Mouse (Mus musculus): ENCODE results near the gene Selenof. TPM values are rescaled to one million over a fixed set of nuclear protein-coding genes. Genes with fewer than 3 reads are reported as not detected.

Gene Selenof
- polyA plus RNA-seq (2015; fragmentation: Nextera tagmentation; extraction: Ambion mirVana) = 640 and 675 TPM in 2 replicates

DNA sequence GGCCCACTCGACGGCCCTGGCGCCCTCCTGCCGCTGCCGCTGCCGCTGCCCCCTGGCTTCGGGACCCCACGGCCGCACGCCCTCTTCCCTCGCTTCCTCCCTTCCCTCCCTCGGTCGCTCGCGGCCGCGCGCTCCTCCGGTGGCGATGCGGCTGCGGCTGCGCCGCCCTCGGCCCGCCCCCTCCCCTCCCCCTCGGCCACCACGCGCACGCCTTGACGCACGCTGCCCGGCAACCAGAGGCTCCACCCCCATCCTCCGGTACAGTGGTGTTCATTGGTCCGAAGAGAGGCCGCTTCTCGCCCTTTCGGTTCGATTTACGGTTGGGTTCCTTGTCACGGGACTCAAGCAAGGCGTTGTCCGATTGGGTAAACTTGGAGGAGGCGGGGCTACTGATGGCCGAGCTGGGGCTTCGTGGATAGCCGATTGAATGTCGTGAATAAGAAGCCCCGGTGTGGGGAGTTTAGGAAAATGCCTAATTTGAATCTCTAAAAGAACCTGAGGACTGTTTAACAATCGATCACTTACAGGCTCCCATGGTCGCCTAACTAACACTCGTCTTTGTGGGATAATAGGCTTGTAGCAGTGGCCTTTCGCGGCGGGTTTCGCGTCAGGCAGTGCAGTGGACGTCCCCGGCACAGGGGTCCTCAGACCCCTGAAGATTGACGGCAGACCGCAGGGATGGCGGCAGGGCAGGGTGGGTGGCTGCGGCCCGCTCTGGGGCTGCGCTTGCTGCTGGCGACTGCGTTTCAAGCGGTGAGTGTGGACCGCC, at the start of gene Selenof, which contains the start of gene Hs2st1:
TSS of gene Selenof (plus strand) at position 258 of the 769 bp plus-strand sequence.
TSS of gene Hs2st1 (minus strand) at position 135 of the 769 bp plus-strand sequence.
- Histone ChIP-seq H3K36me3 (no peaks in the 10 kb centered on the region), H3K4me2 (peak within 1 kb of the TSS; percentile 90), H3K27ac (peak within 1 kb of the TSS; percentile 92), H3K4me3 (replicated peaks) (peak within 1 kb of the TSS; percentile 93), H3K4me1 (peaks cover 11% of the 10 kb centered on the region; the same call in 1 of the 2 replicates), H3K9me3 (no peaks in the 10 kb centered on the region), H3K9ac (peak within 1 kb of the TSS; percentile 93), H3K27me3 (replicated peaks) (no peaks in the 10 kb centered on the region)
- 0% methylated on average over 59 of the region's 69 CpGs for WGBS
- peak; percentile 98 for ATAC-seq (ENCODE audit: insufficient read depth, low FRiP score, low read depth)

DNA sequence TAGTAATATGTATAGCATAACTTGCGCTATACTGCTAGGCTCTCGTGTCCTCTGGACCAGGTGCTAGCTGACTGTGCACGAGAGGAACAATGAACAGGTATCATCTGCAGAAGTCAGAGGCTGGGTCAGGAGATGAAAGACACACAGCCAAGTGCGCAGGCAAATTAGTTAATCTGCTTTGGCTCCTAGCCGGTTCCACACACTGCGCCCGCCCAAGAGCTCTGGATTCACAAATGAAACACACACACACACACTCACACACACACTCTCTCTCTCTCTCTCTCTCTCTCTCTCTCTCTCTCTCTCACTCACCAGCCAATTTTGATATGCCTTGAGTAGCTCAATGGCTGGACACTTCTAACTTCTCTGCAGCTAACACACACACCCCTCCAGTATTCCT, 42.2 kb upstream of the Selenof start:
- Histone ChIP-seq H3K9ac (no peak overlapping the region), H3K36me3 (no peaks in the 10 kb centered on the region), H3K27ac (no peak overlapping the region), H3K9me3 (no peaks in the 10 kb centered on the region), H3K4me1 (no peaks in the 10 kb centered on the region; the same call in 1 of the 2 replicates), H3K27me3 (replicated peaks) (no peaks in the 10 kb centered on the region), H3K4me3 (replicated peaks) (no peak overlapping the region), H3K4me2 (no peak overlapping the region)
- 91% methylated on average over 7 of the region's 7 CpGs for WGBS
- no peak; the same call in 1 of the 2 replicates for ATAC-seq (ENCODE audit: insufficient read depth, low FRiP score, low read depth)

DNA sequence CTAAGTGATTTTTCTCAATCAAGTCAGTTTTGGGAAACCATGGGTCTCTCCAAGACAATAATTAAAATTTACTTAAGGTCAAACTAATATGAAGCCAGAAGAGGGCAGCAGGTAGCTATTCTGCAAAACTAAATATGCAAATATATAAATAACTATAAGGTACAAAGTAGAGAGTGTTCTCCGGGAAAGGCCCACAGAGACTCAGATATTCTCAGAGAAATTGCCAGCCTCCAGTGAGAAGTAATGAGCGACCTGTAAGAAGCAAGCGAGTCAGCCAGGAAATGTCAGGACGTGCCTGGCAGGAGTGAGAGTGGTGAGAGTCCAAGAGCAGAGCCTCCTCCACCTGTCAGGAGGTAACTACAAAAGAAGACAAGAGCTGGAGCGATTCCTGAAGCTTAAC, 39.1 kb upstream of the Selenof start:
- H3K9me3 ChIP-seq = no peaks in the 10 kb centered on the region
- no peaks in the 10 kb centered on the region for H3K36me3 ChIP-seq
- no peak overlapping the region for H3K9ac ChIP-seq
- peaks cover 2% of the 10 kb centered on the region; the same call in 1 of the 2 replicates for H3K4me1 ChIP-seq
- no peak overlapping the region for H3K4me2 ChIP-seq
- no peak overlapping the region for H3K4me3 ChIP-seq (replicated peaks)
- H3K27ac ChIP-seq = no peak overlapping the region
- no peak for ATAC-seq (ENCODE audit: insufficient read depth, low FRiP score, low read depth)
- no peaks in the 10 kb centered on the region for H3K27me3 ChIP-seq (replicated peaks)
- 37% methylated on average over 5 of the region's 5 CpGs for WGBS

DNA sequence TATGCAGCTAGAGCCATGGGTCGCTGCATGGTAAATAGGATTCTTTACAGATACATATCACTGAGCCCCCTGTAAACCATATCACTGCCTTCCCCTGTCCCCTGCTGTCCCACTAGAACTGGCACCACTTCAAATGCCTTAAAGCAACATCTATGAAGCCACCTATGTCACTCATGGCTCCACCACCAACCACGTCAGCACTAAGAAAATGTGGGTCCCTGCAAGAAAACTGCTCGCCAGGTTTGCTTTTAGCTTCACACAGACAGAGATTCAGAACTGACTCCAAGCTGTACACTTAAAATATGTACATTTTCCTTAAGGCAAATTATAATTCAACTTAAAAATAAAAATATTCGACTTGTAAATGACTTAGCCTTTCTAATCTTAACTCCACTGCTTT, 35.0 kb upstream of the Selenof start:
- no peak for ATAC-seq (ENCODE audit: insufficient read depth, low FRiP score, low read depth)
- Histone ChIP-seq H3K4me1 (0 out of 2 replicates have a peak, but pooled peaks cover 2% of the 10 kb centered on the region), H3K9ac (no peak overlapping the region), H3K4me2 (no peak overlapping the region), H3K4me3 (replicated peaks) (no peak overlapping the region), H3K36me3 (no peaks in the 10 kb centered on the region), H3K9me3 (no peaks in the 10 kb centered on the region), H3K27me3 (replicated peaks) (no peaks in the 10 kb centered on the region), H3K27ac (no peak overlapping the region)
- 90% methylated on average over 4 of the region's 4 CpGs for whole genome bisulfite sequencing

DNA sequence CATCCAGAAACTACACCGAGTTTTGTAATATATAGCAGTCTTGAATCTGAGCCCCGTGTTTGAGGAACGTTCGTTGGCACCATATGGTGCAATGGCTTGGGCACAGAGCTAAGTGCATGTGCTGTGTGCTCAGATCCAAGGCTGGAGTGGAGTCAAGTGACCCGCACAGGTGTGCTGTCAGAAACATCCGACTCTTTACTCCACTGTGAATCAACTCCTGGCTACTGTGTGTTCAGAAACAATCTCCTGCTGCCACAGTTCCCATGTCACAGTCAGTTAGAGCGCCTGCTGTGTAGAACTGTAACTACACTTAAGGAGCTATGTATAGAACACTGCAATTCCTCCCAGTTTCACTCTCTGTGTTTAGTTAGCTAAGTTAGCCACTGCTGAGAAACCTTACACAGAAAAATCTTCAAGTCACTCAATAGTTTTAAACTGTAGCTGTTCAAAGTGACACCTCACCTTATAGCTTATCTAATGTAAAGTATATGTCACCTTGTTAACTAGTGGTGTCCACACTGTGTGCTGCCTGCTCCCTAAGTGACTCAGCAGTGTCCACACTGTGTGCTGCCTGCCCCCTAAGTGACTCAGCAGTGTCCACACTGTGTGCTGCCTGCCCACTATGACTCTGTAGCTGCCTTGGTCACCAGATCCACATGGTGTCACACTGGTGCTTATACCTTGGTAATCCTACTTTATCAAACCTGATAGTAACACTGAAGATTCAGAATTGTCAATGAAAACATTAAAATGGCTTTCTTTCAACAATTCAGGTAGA, 32.8 kb upstream of the Selenof start:
- 75% methylated on average over 7 of the region's 7 CpGs for WGBS
- Histone ChIP-seq H3K4me3 (replicated peaks) (no peak overlapping the region), H3K9ac (no peak overlapping the region), H3K27ac (no peak overlapping the region), H3K36me3 (no peaks in the 10 kb centered on the region), H3K4me2 (no peak overlapping the region), H3K9me3 (no peaks in the 10 kb centered on the region), H3K4me1 (0 out of 2 replicates have a peak, but pooled peaks cover 7% of the 10 kb centered on the region), H3K27me3 (replicated peaks) (no peaks in the 10 kb centered on the region)
- peak; percentile 83 for ATAC-seq (ENCODE audit: insufficient read depth, low FRiP score, low read depth)

DNA sequence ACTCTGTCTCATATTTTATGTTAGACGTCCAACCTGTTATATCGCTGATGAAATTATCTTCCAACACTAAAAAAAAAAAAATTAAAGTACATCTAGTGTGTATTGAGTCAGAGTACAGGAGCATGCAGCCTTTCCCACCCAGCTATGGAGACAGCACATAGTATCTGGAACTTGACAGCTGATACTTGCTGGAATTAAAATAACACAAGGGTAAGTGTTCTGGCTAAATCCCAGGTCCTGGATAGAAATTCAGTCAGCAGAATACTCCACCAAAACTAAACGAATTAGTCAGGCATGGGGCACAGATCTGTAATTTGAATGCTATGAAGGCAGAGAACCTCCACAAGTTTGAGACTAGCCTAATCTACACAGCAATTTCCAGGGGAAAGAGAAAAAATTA, 31.1 kb upstream of the Selenof start:
- WGBS = 30% methylated on average over 3 of the region's 3 CpGs
- no peaks in the 10 kb centered on the region for H3K9me3 ChIP-seq
- no peaks in the 10 kb centered on the region for H3K27me3 ChIP-seq (replicated peaks)
- H3K36me3 ChIP-seq = no peaks in the 10 kb centered on the region
- H3K4me3 ChIP-seq (replicated peaks) = no peak overlapping the region
- 0 out of 2 replicates have a peak, but pooled peaks cover 7% of the 10 kb centered on the region for H3K4me1 ChIP-seq
- no peak overlapping the region for H3K27ac ChIP-seq
- H3K4me2 ChIP-seq = no peak overlapping the region
- ATAC-seq (ENCODE audit: insufficient read depth, low FRiP score, low read depth) = no peak
- no peak overlapping the region for H3K9ac ChIP-seq

DNA sequence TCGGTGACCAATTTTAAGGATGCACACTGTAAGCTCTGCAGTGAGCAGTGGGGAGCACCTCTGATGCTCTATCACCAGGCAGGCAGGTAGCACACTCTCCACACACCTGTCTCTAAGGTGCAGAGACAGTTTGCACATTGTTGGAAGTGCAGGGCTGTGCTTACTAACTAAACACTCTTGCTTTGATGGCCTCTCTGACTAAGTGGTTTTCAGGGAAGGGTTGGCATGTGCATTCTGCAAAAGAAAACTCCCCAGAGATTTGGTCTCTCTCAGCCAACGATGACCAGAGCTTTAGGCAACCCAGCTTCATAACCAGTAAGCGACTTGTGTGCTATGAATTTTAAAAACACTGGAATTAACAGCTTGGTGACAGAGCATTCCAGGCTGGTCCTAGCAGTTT, 29.3 kb upstream of the Selenof start:
- Histone ChIP-seq H3K9ac (no peak overlapping the region), H3K4me3 (replicated peaks) (no peak overlapping the region), H3K36me3 (no peaks in the 10 kb centered on the region), H3K27ac (no peak overlapping the region), H3K9me3 (no peaks in the 10 kb centered on the region), H3K27me3 (replicated peaks) (no peaks in the 10 kb centered on the region), H3K4me2 (no peak overlapping the region), H3K4me1 (peaks cover 7% of the 10 kb centered on the region; the same call in 1 of the 2 replicates)
- ATAC-seq (ENCODE audit: insufficient read depth, low FRiP score, low read depth) = no peak
- 65% methylated on average over 3 of the region's 3 CpGs for WGBS

DNA sequence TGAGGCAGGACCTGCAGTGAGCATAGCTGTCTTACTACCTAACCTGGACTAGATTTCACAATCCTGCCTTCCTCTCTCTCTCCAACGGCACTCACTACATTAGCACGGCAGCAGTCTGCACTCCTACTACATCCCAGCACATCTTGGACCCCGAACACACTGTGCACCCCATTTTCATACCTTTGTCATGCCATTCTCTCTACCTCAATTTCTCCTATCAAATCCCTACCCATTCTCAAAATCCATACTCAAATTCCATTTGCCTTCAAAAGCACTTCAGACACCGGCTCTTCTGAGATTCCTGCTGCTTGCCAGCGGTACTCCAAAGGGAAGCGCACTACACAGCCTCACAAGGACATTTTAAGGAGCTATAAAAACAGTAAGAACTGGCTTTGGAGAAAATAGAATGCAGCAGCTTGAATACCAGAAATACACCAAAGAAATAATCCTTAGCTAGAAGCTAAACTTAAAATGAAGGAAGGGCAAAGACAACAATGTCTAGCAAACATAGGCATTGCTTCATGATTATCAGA, 28.1 kb upstream of the Selenof start:
- Histone ChIP-seq H3K9ac (no peak overlapping the region), H3K4me3 (replicated peaks) (no peak overlapping the region), H3K4me2 (no peak overlapping the region), H3K27me3 (replicated peaks) (no peaks in the 10 kb centered on the region), H3K36me3 (no peaks in the 10 kb centered on the region), H3K27ac (no peak overlapping the region), H3K9me3 (no peaks in the 10 kb centered on the region), H3K4me1 (peaks cover 12% of the 10 kb centered on the region; the same call in 1 of the 2 replicates)
- 77% methylated on average over 6 of the region's 6 CpGs for WGBS
- ATAC-seq (ENCODE audit: insufficient read depth, low FRiP score, low read depth) = no peak

DNA sequence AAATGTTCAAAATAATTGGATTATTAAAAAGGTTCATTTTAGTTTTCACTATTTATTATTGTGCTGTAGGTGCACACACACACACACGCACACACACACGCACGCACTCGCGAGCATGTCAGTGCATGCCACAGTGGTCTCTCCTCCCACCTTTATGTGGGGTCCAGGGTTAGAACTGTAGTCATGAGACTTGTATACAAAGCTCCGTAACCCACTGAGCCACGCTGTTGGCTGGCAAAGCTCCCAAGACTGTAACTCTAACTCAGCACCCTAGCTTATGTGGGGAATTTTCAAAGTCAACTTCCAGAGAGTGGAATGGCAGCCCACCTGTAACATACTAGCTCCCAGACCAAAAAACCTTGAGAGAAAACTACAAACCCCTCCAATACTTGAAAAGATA, 25.0 kb upstream of the Selenof start:
- H3K4me1 ChIP-seq = peaks cover 12% of the 10 kb centered on the region; the same call in 1 of the 2 replicates
- no peak overlapping the region for H3K4me3 ChIP-seq (replicated peaks)
- no peak overlapping the region for H3K27ac ChIP-seq
- no peak for ATAC-seq (ENCODE audit: insufficient read depth, low FRiP score, low read depth)
- no peak overlapping the region for H3K4me2 ChIP-seq
- H3K36me3 ChIP-seq = no peaks in the 10 kb centered on the region
- no peaks in the 10 kb centered on the region for H3K27me3 ChIP-seq (replicated peaks)
- H3K9ac ChIP-seq = no peak overlapping the region
- 81% methylated on average over 7 of the region's 7 CpGs for WGBS
- H3K9me3 ChIP-seq = no peaks in the 10 kb centered on the region

DNA sequence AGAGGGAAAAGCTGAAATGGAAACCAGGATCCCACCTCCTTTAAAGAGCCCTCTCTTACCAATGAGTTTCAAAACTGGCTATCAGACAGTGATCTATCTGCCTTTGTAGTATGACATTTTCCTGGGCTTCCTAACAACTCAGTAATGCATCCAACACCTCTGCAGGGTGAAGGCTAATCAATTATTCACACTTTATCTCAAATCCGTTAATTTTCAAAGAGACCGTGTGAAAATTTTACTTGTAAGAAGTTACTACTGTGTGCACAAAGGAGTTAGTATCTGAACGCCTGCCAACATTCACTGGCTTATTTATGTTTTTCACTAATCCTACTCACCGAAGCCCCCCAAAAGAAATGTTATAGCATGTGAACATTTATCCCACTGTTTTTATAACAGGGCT, 24.3 kb upstream of the Selenof start:
- Histone ChIP-seq H3K4me3 (replicated peaks) (no peak overlapping the region), H3K4me2 (no peak overlapping the region), H3K36me3 (no peaks in the 10 kb centered on the region), H3K9ac (no peak overlapping the region), H3K27me3 (replicated peaks) (no peaks in the 10 kb centered on the region), H3K4me1 (peaks cover 9% of the 10 kb centered on the region; the same call in 1 of the 2 replicates), H3K9me3 (no peaks in the 10 kb centered on the region), H3K27ac (no peak overlapping the region)
- ATAC-seq (ENCODE audit: insufficient read depth, low FRiP score, low read depth) = no peak
- 26% methylated on average over 4 of the region's 4 CpGs for WGBS

DNA sequence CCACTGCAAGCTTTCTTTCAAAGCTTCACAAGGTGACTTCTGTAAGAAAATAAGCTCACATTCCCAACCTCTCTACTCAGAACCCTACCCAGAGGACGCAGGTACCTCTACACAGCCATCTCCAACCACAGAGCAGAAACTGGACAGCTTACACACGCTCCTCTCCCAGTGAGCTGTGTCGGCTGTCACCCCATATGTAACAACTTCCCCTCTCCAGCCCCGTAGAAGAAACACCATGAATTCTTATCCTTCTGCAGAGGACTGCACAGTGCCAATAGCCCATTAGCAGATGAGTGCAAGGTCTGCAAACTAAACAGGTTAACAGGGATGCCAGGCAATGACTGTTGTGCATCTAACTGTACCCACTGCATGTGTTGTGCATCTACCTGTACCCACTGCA, 23.6 kb upstream of the Selenof start:
- H3K27ac ChIP-seq = no peak overlapping the region
- H3K27me3 ChIP-seq (replicated peaks) = no peaks in the 10 kb centered on the region
- no peak overlapping the region for H3K4me2 ChIP-seq
- ATAC-seq (ENCODE audit: insufficient read depth, low FRiP score, low read depth) = no peak
- no peak overlapping the region for H3K9ac ChIP-seq
- H3K4me3 ChIP-seq (replicated peaks) = no peak overlapping the region
- H3K9me3 ChIP-seq = no peaks in the 10 kb centered on the region
- H3K4me1 ChIP-seq = peaks cover 9% of the 10 kb centered on the region
- 24% methylated on average over 4 of the region's 4 CpGs for WGBS
- no peaks in the 10 kb centered on the region for H3K36me3 ChIP-seq
